Mouse (Mus musculus): Measurements from ENCODE around the gene Tmem121.

- TF ChIP-seq CTCF (IDR thresholded peaks at IDR 0.05) (no peak), EP300 (IDR thresholded peaks at IDR 0.05) (no peak)
Measured at GRCm38 (mm10) chr12:113211772-113212171, 26.0 kb downstream of the Tmem121 start.
